Mouse (Mus musculus) MEL (cell line): Measurements from ENCODE around the gene Gm20458. TPM values are rescaled to one million over a fixed set of nuclear protein-coding genes. Genes with fewer than 3 reads are reported as not detected.

Experiments used
- DNase-seq: peaks from one replicate; pipeline ENCODE4 v3.0.0; 2011; ENCODE audit warnings: low read depth, low spot score
- H3K27ac ChIP-seq: 2 replicates; pipeline ENCODE4 v1.5.1; 2012; ENCODE audit warnings: low read depth, mild to moderate bottlenecking, control low read depth, low read length, moderate library complexity; ENCODE audit not compliant: control insufficient read depth
- H3K27me3 ChIP-seq, 2 experiments: fragments of 150-350 bp in 1 of 2; sonication (generic) in 1 of 2; 2 replicates each; pipeline ENCODE4 v1.6.1; 2012; ENCODE audit warnings: low read length in 2 of 2, mild to moderate bottlenecking in 2 of 2, improper control_type of control experiment in 1 of 2, moderate library complexity in 1 of 2; ENCODE audit not compliant: insufficient read depth in 2 of 2, control insufficient read depth in 1 of 2
- H3K36me3 ChIP-seq, 2 experiments: 2 replicates each; pipeline ENCODE4 v1.6.1; 2012 to 2014; ENCODE audit warnings: low read length in 2 of 2, improper control_type of control experiment in 1 of 2, inconsistent platforms in 1 of 2, mild to moderate bottlenecking in 1 of 2; ENCODE audit not compliant: insufficient read depth in 2 of 2, control insufficient read depth in 1 of 2
- H3K4me1 ChIP-seq, 2 experiments: fragments of 150-350 bp in 1 of 2; sonication (generic) in 1 of 2; 2 replicates each; pipeline ENCODE4 v1.6.1; 2012; ENCODE audit warnings: low read length in 2 of 2, improper control_type of control experiment in 1 of 2, mild to moderate bottlenecking in 1 of 2; ENCODE audit not compliant: insufficient read depth in 2 of 2, control insufficient read depth in 1 of 2
- H3K4me3 ChIP-seq, 2 experiments: fragments of 150-350 bp in 1 of 2; sonication (generic) in 1 of 2; 2 replicates each; pipeline ENCODE4 v1.5.1; 2012; ENCODE audit warnings: low read depth in 2 of 2, low read length in 2 of 2, mild to moderate bottlenecking in 2 of 2, moderate library complexity in 2 of 2, control low read depth in 1 of 2, improper control_type of control experiment in 1 of 2; ENCODE audit not compliant: control insufficient read depth in 1 of 2, insufficient read depth in 1 of 2
- H3K79me2 ChIP-seq: 2 replicates; pipeline ENCODE4 v1.6.1; 2012; ENCODE audit warnings: mild to moderate bottlenecking, low read length, moderate library complexity; ENCODE audit not compliant: control insufficient read depth, poor library complexity, insufficient read depth
- H3K9ac ChIP-seq: 2 replicates; pipeline ENCODE4 v1.6.1; 2012; ENCODE audit warnings: low read depth, mild to moderate bottlenecking, control low read depth, low read length, moderate library complexity; ENCODE audit not compliant: control insufficient read depth, poor library complexity, severe bottlenecking
- H3K9me3 ChIP-seq: fragments of 150-350 bp; sonication (generic); replicated peaks from 2 replicates; pipeline ENCODE4 v1.6.1; 2012; ENCODE audit warnings: mild to moderate bottlenecking, low read length, improper control_type of control experiment, moderate library complexity; ENCODE audit not compliant: insufficient read depth
- CHD2 ChIP-seq: IDR thresholded peaks from 2 replicates; pipeline ENCODE4 v1.6.1; 2011; ENCODE audit warnings: low read length, improper control_type of control experiment
- CTCF ChIP-seq, 3 experiments: IDR thresholded peaks in 2 of 3; conservative IDR thresholded peaks in 1 of 3; 2 replicates each; pipeline ENCODE4 v1.5.1; 2011 to 2012; ENCODE audit warnings: low read length in 3 of 3, low read depth in 2 of 3, mild to moderate bottlenecking in 2 of 3, improper control_type of control experiment in 1 of 3, inconsistent platforms in 1 of 3, mixed read lengths in 1 of 3, moderate library complexity in 1 of 3; ENCODE audit not compliant: control insufficient read depth in 1 of 3, insufficient read depth in 1 of 3, poor library complexity in 1 of 3, severe bottlenecking in 1 of 3
- E2F4 ChIP-seq: IDR thresholded peaks from 2 replicates; pipeline ENCODE4 v1.6.1; 2011; ENCODE audit warnings: low read depth, low read length, improper control_type of control experiment, borderline replicate concordance
- ETS1 ChIP-seq: IDR thresholded peaks from 2 replicates; pipeline ENCODE4 v1.6.1; 2012; ENCODE audit warnings: low read depth, mild to moderate bottlenecking, inconsistent platforms, low read length, improper control_type of control experiment, moderate library complexity
- GABPA ChIP-seq: IDR thresholded peaks from 2 replicates; pipeline ENCODE4 v1.6.1; 2012; ENCODE audit warnings: low read depth, mild to moderate bottlenecking, inconsistent platforms, low read length, improper control_type of control experiment, moderate library complexity
- GATA1 ChIP-seq: IDR thresholded peaks from 2 replicates; pipeline ENCODE4 v1.6.1; 2011; ENCODE audit warnings: low read depth, low read length, improper control_type of control experiment
- HCFC1 ChIP-seq: IDR thresholded peaks from 2 replicates; pipeline ENCODE4 v1.6.1; 2012; ENCODE audit warnings: low read depth, mild to moderate bottlenecking, inconsistent platforms, low read length, improper control_type of control experiment, moderate library complexity
- KAT2A ChIP-seq: conservative IDR thresholded peaks from 2 replicates; pipeline ENCODE4 v1.6.1; 2012; ENCODE audit warnings: low read depth, low read length, improper control_type of control experiment, inconsistent platforms
- MAX ChIP-seq: IDR thresholded peaks from 2 replicates; pipeline ENCODE4 v1.6.1; 2011; ENCODE audit warnings: low read length, improper control_type of control experiment
- MAZ ChIP-seq: IDR thresholded peaks from 2 replicates; pipeline ENCODE4 v1.6.1; 2012; ENCODE audit warnings: low read depth, mild to moderate bottlenecking, inconsistent platforms, low read length, improper control_type of control experiment
- MYB ChIP-seq: IDR thresholded peaks from 2 replicates; pipeline ENCODE4 v1.6.1; 2011; ENCODE audit warnings: mild to moderate bottlenecking, low read depth, low read length, improper control_type of control experiment
- MYC ChIP-seq: IDR thresholded peaks from 2 replicates; pipeline ENCODE4 v1.6.1; 2011; ENCODE audit warnings: low read depth, mild to moderate bottlenecking, low read length, improper control_type of control experiment, moderate library complexity
- NELFE ChIP-seq: IDR thresholded peaks from 2 replicates; pipeline ENCODE4 v1.6.1; 2011; ENCODE audit warnings: low read depth, low read length, improper control_type of control experiment
- NRF1 ChIP-seq: IDR thresholded peaks from 2 replicates; pipeline ENCODE4 v1.6.1; 2014; ENCODE audit warnings: low read depth, mild to moderate bottlenecking, inconsistent platforms, low read length, improper control_type of control experiment, moderate library complexity; ENCODE audit not compliant: poor library complexity, insufficient read depth, severe bottlenecking
- POLR2A ChIP-seq, 2 experiments: IDR thresholded peaks; 2 replicates each; pipeline ENCODE4 v1.6.1; 2011 to 2012; ENCODE audit warnings: low read length in 2 of 2, mild to moderate bottlenecking in 2 of 2, control low read depth in 1 of 2, improper control_type of control experiment in 1 of 2, low read depth in 1 of 2, moderate library complexity in 1 of 2; ENCODE audit not compliant: control insufficient read depth in 1 of 2, insufficient read depth in 1 of 2, poor library complexity in 1 of 2
- POLR2AphosphoS2 ChIP-seq: IDR thresholded peaks from 2 replicates; pipeline ENCODE4 v1.6.1; 2011; ENCODE audit warnings: low read length, improper control_type of control experiment
- POLR2AphosphoS5 ChIP-seq: IDR thresholded peaks from 2 replicates; pipeline ENCODE4 v1.6.1; 2012; ENCODE audit warnings: low read depth, borderline replicate concordance, mild to moderate bottlenecking, inconsistent platforms, low read length, moderate library complexity, mixed read lengths
- RAD21 ChIP-seq: IDR thresholded peaks from 2 replicates; pipeline ENCODE4 v1.6.1; 2011; ENCODE audit warnings: mild to moderate bottlenecking, low read depth, low read length, improper control_type of control experiment
- RCOR1 ChIP-seq: IDR thresholded peaks from 2 replicates; pipeline ENCODE4 v1.6.1; 2012; ENCODE audit warnings: low read depth, mild to moderate bottlenecking, inconsistent platforms, low read length, improper control_type of control experiment
- SIN3A ChIP-seq: IDR thresholded peaks from 2 replicates; pipeline ENCODE4 v1.6.1; 2012; ENCODE audit warnings: low read length, improper control_type of control experiment, inconsistent platforms
- SMC3 ChIP-seq: IDR thresholded peaks from 2 replicates; pipeline ENCODE4 v1.6.1; 2011; ENCODE audit warnings: low read depth, low read length, improper control_type of control experiment
- TAL1 ChIP-seq: IDR thresholded peaks from 2 replicates; pipeline ENCODE4 v1.6.1; 2012; ENCODE audit warnings: mild to moderate bottlenecking, inconsistent platforms, low read length, moderate library complexity, mixed read lengths
- TBP ChIP-seq: IDR thresholded peaks from 2 replicates; pipeline ENCODE4 v1.8.0; 2011; ENCODE audit warnings: low read depth, low read length, improper control_type of control experiment
- TCF12 ChIP-seq: IDR thresholded peaks from 2 replicates; pipeline ENCODE4 v1.6.1; 2014; ENCODE audit warnings: low read depth, mild to moderate bottlenecking, inconsistent platforms, low read length, improper control_type of control experiment, moderate library complexity
- UBTF ChIP-seq: IDR thresholded peaks from 2 replicates; pipeline ENCODE4 v1.6.1; 2012; ENCODE audit warnings: low read depth, mild to moderate bottlenecking, inconsistent platforms, low read length, improper control_type of control experiment, moderate library complexity, borderline replicate concordance; ENCODE audit not compliant: insufficient read depth
- USF1 ChIP-seq: IDR thresholded peaks from 2 replicates; pipeline ENCODE4 v1.6.1; 2014; ENCODE audit warnings: low read depth, mild to moderate bottlenecking, inconsistent platforms, low read length, improper control_type of control experiment, moderate library complexity
- USF2 ChIP-seq, 2 experiments: IDR thresholded peaks; 2 replicates each; pipeline ENCODE4 v1.6.1; 2011 to 2012; ENCODE audit warnings: improper control_type of control experiment in 2 of 2, low read length in 2 of 2, borderline replicate concordance in 1 of 2, inconsistent platforms in 1 of 2, low read depth in 1 of 2, mild to moderate bottlenecking in 1 of 2; ENCODE audit not compliant: insufficient read depth in 1 of 2
- ZC3H11A ChIP-seq: IDR thresholded peaks from 2 replicates; pipeline ENCODE4 v1.6.1; 2012; ENCODE audit warnings: low read depth, mild to moderate bottlenecking, inconsistent platforms, low read length, improper control_type of control experiment
- ZMIZ1 ChIP-seq: IDR thresholded peaks from 2 replicates; pipeline ENCODE4 v1.6.1; 2012; ENCODE audit warnings: low read depth, mild to moderate bottlenecking, inconsistent platforms, low read length, improper control_type of control experiment, moderate library complexity
- ZNF384 ChIP-seq: IDR thresholded peaks from 2 replicates; pipeline ENCODE4 v1.6.1; 2012; ENCODE audit warnings: low read depth, mild to moderate bottlenecking, inconsistent platforms, low read length, improper control_type of control experiment
- polyA plus RNA-seq, 2 experiments: library from polyadenylated mRNA; stranded (reverse) in 1 of 2; unstranded in 1 of 2; fragments of >175 nt in 1 of 2; fragments of >200 nt in 1 of 2; gene quantifications; 2 replicates each; pipeline versions ENCODE4 v1.2.1 to v1.2.4; 2012; ENCODE audit warnings: low replicate concordance in 2 of 2, low read depth in 1 of 2; ENCODE audit not compliant: insufficient read length in 2 of 2, insufficient read depth in 1 of 2, missing spikeins in 1 of 2
- total RNA-seq: library from RNA; depleted of rRNA; stranded (reverse); fragments of 300-350 nt; gene quantifications from 2 replicates; pipeline ENCODE4 v1.2.3, GENCODE M21; 2012

The Gm20458 gene
- total and polyA plus RNA-seq, 3 experiments = 1.0 to 19.2 TPM; not detected in 1

- Histone ChIP-seq H3K27ac (peak overlapping the region; percentile 97), H3K9me3 (no peaks in the 10 kb centered on the region), H3K79me2 (peaks cover 5% of the 10 kb centered on the region), H3K4me3 (peak overlapping the region; percentile 46 to 47), H3K9ac (peak overlapping the region; percentile 76), H3K36me3 (peaks cover 0 to 12% of the 10 kb centered on the region in 2 experiments; a peak in 2 of 4 replicates), H3K27me3 (no peaks in the 10 kb centered on the region), H3K4me1 (peaks cover 2 to 16% of the 10 kb centered on the region in 2 experiments)
- DNase-seq = peak; percentile 77
- TF ChIP-seq E2F4 (no peak), TCF12 (0 out of 2 replicates have a peak, but pooled peaks have one; percentile 17), USF1 (no peak), SIN3A (no peak), UBTF (no peak), POLR2A (IDR thresholded peaks at IDR 0.05; ENCODE audit: control insufficient read depth in 1 of 2, insufficient read depth in 1 of 2, low read depth in 1 of 2, low read length in 2 of 2, poor library complexity in 1 of 2) (0 out of 4 replicates have a peak, but pooled peaks have one; percentile 14 to 32)
Observed at GRCm38 (mm10) chr2:164522280-164522679, 61.5 kb downstream of the Gm20458 start.

GRCm38 (mm10) chr2:164523301-164523773 lies 62.6 kb downstream of the Gm20458 start:
- peaks cover 0 to 12% of the 10 kb centered on the region in 2 experiments; a peak in 2 of 4 replicates for H3K36me3 ChIP-seq
- H3K4me3 ChIP-seq = peak overlapping the region; percentile 85 to 97
- H3K4me1 ChIP-seq = peaks cover 2 to 16% of the 10 kb centered on the region in 2 experiments
- H3K9ac ChIP-seq = peak overlapping the region; percentile 96
- peak overlapping the region; percentile 97 for H3K27ac ChIP-seq
- no peaks in the 10 kb centered on the region for H3K9me3 ChIP-seq
- peaks cover 5% of the 10 kb centered on the region for H3K79me2 ChIP-seq
- peak; percentile 87 for DNase-seq
- no peaks in the 10 kb centered on the region for H3K27me3 ChIP-seq
- TF ChIP-seq HCFC1 (peak; percentile 73), TCF12 (no peak; the same call in 1 of the 2 replicates), POLR2A (IDR thresholded peaks at IDR 0.05; ENCODE audit: control insufficient read depth in 1 of 2, insufficient read depth in 1 of 2, low read depth in 1 of 2, low read length in 2 of 2, poor library complexity in 1 of 2) (peak; percentile 63 to 88; a peak in 3 of 4 replicates), GATA1 (0 out of 2 replicates have a peak, but pooled peaks have one; percentile 20), TAL1 (no peak), NELFE (peak; percentile 83), MYB (no peak), POLR2AphosphoS5 (no peak), RAD21 (no peak), MYC (peak; percentile 99), CTCF (IDR thresholded peaks at IDR 0.05 in 2 of 3, conservative IDR thresholded peaks at IDR 0.05 in 1 of 3; ENCODE audit: control insufficient read depth in 1 of 3, insufficient read depth in 1 of 3, low read depth in 2 of 3, low read length in 3 of 3, poor library complexity in 1 of 3, severe bottlenecking in 1 of 3) (no peak), SIN3A (peak; percentile 79), MAZ (no peak), USF2 (IDR thresholded peaks at IDR 0.05; ENCODE audit: borderline replicate concordance in 1 of 2, insufficient read depth in 1 of 2, low read depth in 1 of 2, low read length in 2 of 2) (no peak), NRF1 (peak; percentile 68), CHD2 (peak; percentile 44), KAT2A (no peak; the same call in 1 of the 2 replicates), RCOR1 (no peak), USF1 (peak; percentile 57), ZC3H11A (no peak), SMC3 (no peak), TBP (peak; percentile 79), MAX (peak; percentile 92), POLR2AphosphoS2 (peak; percentile 87), E2F4 (no peak), ZNF384 (no peak), ETS1 (peak; percentile 25; the same call in 1 of the 2 replicates), ZMIZ1 (peak; percentile 84), GABPA (no peak)
